ENCODE assay signal across 19 mouse cellular contexts in the genomic region with DNA sequence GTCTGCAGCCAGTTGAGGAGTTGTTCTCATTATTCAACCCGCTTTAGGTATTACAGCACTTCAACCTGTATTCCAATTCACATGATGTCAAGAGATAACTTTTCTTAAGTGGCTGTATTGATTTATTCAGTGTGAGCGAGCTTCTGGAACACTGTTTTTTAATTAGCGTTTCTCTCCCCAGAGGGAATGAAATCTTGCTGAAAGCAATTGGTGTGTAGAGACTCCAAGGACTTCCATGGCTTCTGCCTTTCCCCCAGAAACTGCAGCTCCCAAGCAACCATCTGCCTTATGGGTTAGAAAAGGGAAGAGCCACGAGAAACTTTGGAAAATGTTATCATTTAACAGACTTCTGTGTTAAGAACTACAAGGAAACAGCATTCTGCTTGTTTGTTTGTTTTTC.
DNase-seq lines count a peak whose midpoint lies in the region; ATAC-seq and TF ChIP-seq lines count a peak whose summit lies in the region.
"Had no signal": no experiment of that assay in that cellular context is flagged by ENCODE, and none has a peak within 500 bp of the region (broad histone marks: within the 10 kb centered on the region; RNA-seq: fewer than 3 reads in every experiment).

No protein-coding gene starts in this region.

- TF ChIP-seq CTCF in brain, embryonic 14.5 days (IDR thresholded peaks at IDR 0.05; ENCODE audit: borderline replicate concordance, extremely low read depth, insufficient read depth, insufficient read length), result no peak

- 68% methylated on average over 4 of the region's 4 CpGs for WGBS in forebrain, embryonic 16.5 days
- WGBS in forebrain, embryonic 11.5 days, result 82% methylated on average over 4 of the region's 4 CpGs

- no peaks in the 10 kb centered on the region for H3K27me3 ChIP-seq in forebrain, embryonic 16.5 days (replicated peaks; ENCODE audit: control insufficient read depth, insufficient read depth, low read length)
- no peaks in the 10 kb centered on the region for H3K27me3 ChIP-seq in forebrain, embryonic 11.5 days (ENCODE audit: control insufficient read depth, insufficient read depth, low read length)
- H3K27me3 ChIP-seq: embryonic facial prominence, embryonic 12.5 days; forebrain, embryonic 15.5 days had no signal

- no peak for DNase-seq in forebrain, embryonic 11.5 days (ENCODE audit: low spot score)
- no peak for DNase-seq in frontal cortex, postnatal 36 days (ENCODE audit: low spot score in 2 of 2)
- peak; percentile 10 for DNase-seq in brain, adult 2 months (ENCODE audit: low read depth, low spot score)
- peak; percentile 55 for DNase-seq in brain, embryonic 14.5 days (ENCODE audit: low read depth)
- DNase-seq in kidney, postnatal 4 days, result no peak
- no peak for DNase-seq in thymus, postnatal 25 days
- DNase-seq: adrenal gland, adult 2 months; adrenal gland, postnatal 10 days; adrenal gland, postnatal 25 days; cerebellum, adult 11-12 months; cerebellum, adult 2 months; cerebellum, adult 9-10 months; cerebellum, postnatal 10 days; cerebellum, postnatal 25 days had no signal

- no peak overlapping the region for H3K9ac ChIP-seq in forebrain, embryonic 16.5 days (replicated peaks; ENCODE audit: low read depth, low read length)
- H3K9ac ChIP-seq in forebrain, embryonic 11.5 days (ENCODE audit: low read length), result no peak overlapping the region
- H3K9ac ChIP-seq: embryonic facial prominence, embryonic 12.5 days; forebrain, embryonic 15.5 days had no signal

- no peak overlapping the region for H3K4me2 ChIP-seq in forebrain, embryonic 16.5 days (ENCODE audit: low read length)
- no peak overlapping the region for H3K4me2 ChIP-seq in forebrain, embryonic 11.5 days (ENCODE audit: low read depth, low read length, severe bottlenecking)
- H3K4me2 ChIP-seq: embryonic facial prominence, embryonic 12.5 days; forebrain, embryonic 15.5 days had no signal

- H3K9me3 ChIP-seq in forebrain, embryonic 16.5 days (ENCODE audit: control insufficient read depth, low read length), result no peaks in the 10 kb centered on the region
- H3K9me3 ChIP-seq in forebrain, embryonic 11.5 days (ENCODE audit: control insufficient read depth, low read length), result no peaks in the 10 kb centered on the region
- H3K9me3 ChIP-seq: embryonic facial prominence, embryonic 10.5 days; embryonic facial prominence, embryonic 12.5 days; forebrain, embryonic 15.5 days had no signal

- H3K27ac ChIP-seq in forebrain, embryonic 16.5 days (ENCODE audit: low read length), result no peak overlapping the region
- H3K27ac ChIP-seq in forebrain, embryonic 11.5 days (ENCODE audit: low read depth, low read length), result no peak overlapping the region
- H3K27ac ChIP-seq: embryonic facial prominence, embryonic 10.5 days; embryonic facial prominence, embryonic 12.5 days; forebrain, embryonic 15.5 days had no signal

- H3K4me3 ChIP-seq in forebrain, embryonic 16.5 days (replicated peaks; ENCODE audit: low read length), result no peak overlapping the region
- H3K4me3 ChIP-seq in forebrain, embryonic 11.5 days (ENCODE audit: low read depth, low read length), result no peak overlapping the region
- H3K4me3 ChIP-seq: embryonic facial prominence, embryonic 10.5 days; embryonic facial prominence, embryonic 12.5 days; forebrain, embryonic 15.5 days had no signal

- H3K4me1 ChIP-seq in forebrain, embryonic 16.5 days (replicated peaks; ENCODE audit: control insufficient read depth, insufficient read depth, low read length), result no peaks in the 10 kb centered on the region
- H3K4me1 ChIP-seq in forebrain, embryonic 11.5 days (replicated peaks; ENCODE audit: control insufficient read depth, insufficient read depth, low read length), result no peaks in the 10 kb centered on the region
- H3K4me1 ChIP-seq: embryonic facial prominence, embryonic 10.5 days; embryonic facial prominence, embryonic 12.5 days; forebrain, embryonic 15.5 days had no signal

- no peaks in the 10 kb centered on the region for H3K36me3 ChIP-seq in forebrain, embryonic 16.5 days (ENCODE audit: control insufficient read depth, insufficient read depth)
- no peaks in the 10 kb centered on the region for H3K36me3 ChIP-seq in forebrain, embryonic 11.5 days (ENCODE audit: control insufficient read depth, insufficient read depth, low read length)
- H3K36me3 ChIP-seq: embryonic facial prominence, embryonic 10.5 days; embryonic facial prominence, embryonic 12.5 days; forebrain, embryonic 15.5 days had no signal

- ATAC-seq in forebrain, embryonic 16.5 days, result 0 out of 2 replicates have a peak, but pooled peaks have one; percentile 28
- no peak for ATAC-seq in forebrain, embryonic 11.5 days (replicated peaks; ENCODE audit: low FRiP score)
- peak; percentile 62; the same call in 1 of the 2 replicates for ATAC-seq in frontal cortex, adult (ENCODE audit: low TSS enrichment)
- ATAC-seq: forebrain, embryonic 15.5 days had no signal

- TF ChIP-seq POLR2A in brain, embryonic 14.5 days (IDR thresholded peaks at IDR 0.05; ENCODE audit: borderline replicate concordance, extremely low read depth, insufficient read depth, insufficient read length, poor library complexity, severe bottlenecking), result no peak

Comparison
In these comparisons a context has a peak if more than half of its experiments do, and no peak if none do; other contexts are left out.
1. DNase-seq: peak in brain, adult 2 months (single experiment) and brain, embryonic 14.5 days (single experiment); none in forebrain, embryonic 11.5 days (single experiment), frontal cortex, postnatal 36 days (0 of 2), kidney, postnatal 4 days (0 of 2) and thymus, postnatal 25 days (single experiment).